Mouse (Mus musculus) kidney, embryonic 16.5 days (tissue): ENCODE data around the gene Actr8. TPM values are rescaled to one million over a fixed set of nuclear protein-coding genes. Genes with fewer than 3 reads are reported as not detected.

ENCODE experiments used
- ATAC-seq: fragments of 200-750 bp; cut with Nextera tagmentation; 2 replicates; pipeline ENCODE4 v1.8.0; 2017; ENCODE audit warnings: moderate TSS enrichment; ENCODE audit not compliant: low FRiP score, low TSS enrichment
- H3K27ac ChIP-seq: fragments of 300-500 bp; sonication (generic); 2 replicates; pipeline ENCODE4 v1.5.1; 2014; ENCODE audit warnings: low read length
- H3K27me3 ChIP-seq: fragments of 300-500 bp; sonication (generic); 2 replicates; pipeline ENCODE4 v1.6.1; 2014; ENCODE audit warnings: low read length, control low read depth, mixed read lengths; ENCODE audit not compliant: insufficient read depth
- H3K36me3 ChIP-seq: fragments of 300-500 bp; sonication (generic); 2 replicates; pipeline ENCODE4 v1.6.1; 2014; ENCODE audit warnings: low read length, control low read depth, mixed read lengths; ENCODE audit not compliant: insufficient read depth
- H3K4me1 ChIP-seq: fragments of 300-500 bp; sonication (generic); 2 replicates; pipeline ENCODE4 v1.6.1; 2014; ENCODE audit warnings: low read length, control low read depth, mixed read lengths; ENCODE audit not compliant: insufficient read depth
- H3K4me2 ChIP-seq: fragments of 300-500 bp; sonication (generic); replicated peaks from 2 replicates; pipeline ENCODE4 v1.6.1; 2014; ENCODE audit warnings: low read depth, low read length
- H3K4me3 ChIP-seq: fragments of 300-500 bp; sonication (generic); 2 replicates; pipeline ENCODE4 v1.5.1; 2014; ENCODE audit warnings: mild to moderate bottlenecking, low read length
- H3K9ac ChIP-seq: fragments of 300-500 bp; sonication (generic); replicated peaks from 2 replicates; pipeline ENCODE4 v1.6.1; 2014; ENCODE audit warnings: low read length
- H3K9me3 ChIP-seq: fragments of 300-500 bp; sonication (generic); 2 replicates; pipeline ENCODE4 v1.6.1; 2016; ENCODE audit warnings: low read length, control low read depth
- WGBS: fragments of 180-500 bp; shearing (Covaris S2); extraction: QIAGEN DNeasy Blood & Tissue Kit; methylation state at CpG from one replicate; pipeline ENCODE4 v1.1.7; 2014; 5-methylcytosine and 5-hydroxymethylcytosine counted together
- polyA plus RNA-seq: library from polyadenylated mRNA; unstranded; fragments of >200 nt; fragmentation: Nextera tagmentation; extraction: Ambion mirVana; gene quantifications from 2 replicates; pipeline ENCODE4 v1.2.1, GENCODE M21; 2015

The Actr8 gene
- polyA plus RNA-seq, 1 experiment from 2014 or later: 75.5 TPM

DNA sequence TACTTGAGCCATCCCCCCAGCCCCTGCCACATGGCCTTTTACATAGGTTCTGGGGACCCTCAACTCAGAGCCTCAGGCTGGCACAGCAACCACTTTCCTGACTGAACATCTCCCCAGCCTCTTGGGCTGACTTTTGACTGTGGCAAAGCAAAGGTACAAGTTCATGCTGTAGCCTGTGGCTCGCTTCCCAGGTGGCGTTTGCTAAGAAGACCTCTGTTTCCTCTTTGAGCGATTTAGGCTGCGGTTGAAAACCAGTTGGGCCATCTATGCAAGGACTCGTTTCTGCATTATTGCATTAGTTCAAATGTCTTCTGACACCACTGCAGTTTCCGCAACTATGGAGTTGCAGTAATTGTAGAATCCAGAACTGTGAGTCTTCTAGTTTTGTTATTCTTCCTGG is 44.3 kb downstream of the Actr8 start:
- ATAC-seq: no peak
- Histone ChIP-seq H3K4me3 (no peak overlapping the region), H3K27me3 (no peaks in the 10 kb centered on the region), H3K9ac (no peak overlapping the region), H3K9me3 (no peaks in the 10 kb centered on the region), H3K27ac (no peak overlapping the region), H3K36me3 (no peaks in the 10 kb centered on the region), H3K4me1 (0 out of 2 replicates have a peak, but pooled peaks cover 4% of the 10 kb centered on the region), H3K4me2 (no peak overlapping the region)
- WGBS: 93% methylated on average over 6 of the region's 6 CpGs

- no peak overlapping the region for H3K27ac ChIP-seq
- H3K36me3 ChIP-seq: no peaks in the 10 kb centered on the region
- no peak overlapping the region for H3K4me2 ChIP-seq
- H3K9ac ChIP-seq: no peak overlapping the region
- WGBS: 55% methylated on average over 7 of the region's 7 CpGs
- H3K9me3 ChIP-seq: no peaks in the 10 kb centered on the region
- no peaks in the 10 kb centered on the region for H3K27me3 ChIP-seq
- H3K4me1 ChIP-seq: no peaks in the 10 kb centered on the region
- no peak for ATAC-seq
- H3K4me3 ChIP-seq: no peak overlapping the region
These were observed 46.2 kb downstream of the Actr8 start for GRCm38 (mm10) chr14:30024387-30024786.

GRCm38 (mm10) chr14:30027378-30027777 is 49.2 kb downstream of the Actr8 start:
- H3K4me3 ChIP-seq: no peak overlapping the region
- H3K9me3 ChIP-seq: no peaks in the 10 kb centered on the region
- H3K27ac ChIP-seq: no peak overlapping the region
- 66% methylated on average over 2 of the region's 2 CpGs for WGBS
- no peaks in the 10 kb centered on the region for H3K4me1 ChIP-seq
- no peak overlapping the region for H3K9ac ChIP-seq
- no peak for ATAC-seq
- H3K27me3 ChIP-seq: no peaks in the 10 kb centered on the region
- no peak overlapping the region for H3K4me2 ChIP-seq
- no peaks in the 10 kb centered on the region for H3K36me3 ChIP-seq

- no peaks in the 10 kb centered on the region for H3K4me1 ChIP-seq
- no peak overlapping the region for H3K4me3 ChIP-seq
- H3K27ac ChIP-seq: no peak overlapping the region
- WGBS: 55% methylated on average over 8 of the region's 8 CpGs
- H3K9me3 ChIP-seq: no peaks in the 10 kb centered on the region
- H3K27me3 ChIP-seq: no peaks in the 10 kb centered on the region
- H3K36me3 ChIP-seq: no peaks in the 10 kb centered on the region
- ATAC-seq: no peak
- no peak overlapping the region for H3K9ac ChIP-seq
- H3K4me2 ChIP-seq: no peak overlapping the region
These were observed 55.3 kb downstream of the Actr8 start for GRCm38 (mm10) chr14:30033405-30033804.

DNA sequence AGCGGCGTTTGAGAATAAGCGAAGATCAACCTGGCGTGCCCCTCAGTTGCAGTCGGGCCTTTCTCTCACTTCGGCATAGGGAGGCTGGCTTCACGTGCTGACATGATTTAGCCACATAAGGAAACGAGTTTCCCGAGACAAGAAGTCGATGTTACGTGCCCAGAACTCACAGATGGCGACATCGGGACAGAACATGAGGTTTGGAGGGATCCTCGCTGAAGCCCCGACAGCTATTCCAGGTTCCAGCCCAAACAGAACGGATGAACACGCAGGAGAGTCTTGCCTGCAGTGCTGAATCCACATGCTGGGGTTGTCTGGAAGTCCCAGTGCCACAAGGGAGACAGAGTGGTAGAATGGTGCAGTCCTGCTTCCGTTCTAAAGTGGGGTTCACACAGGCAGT is 60.3 kb downstream of the Actr8 start:
- ATAC-seq: no peak
- H3K27ac ChIP-seq: no peak overlapping the region
- WGBS: 87% methylated on average over 18 of the region's 18 CpGs

DNA sequence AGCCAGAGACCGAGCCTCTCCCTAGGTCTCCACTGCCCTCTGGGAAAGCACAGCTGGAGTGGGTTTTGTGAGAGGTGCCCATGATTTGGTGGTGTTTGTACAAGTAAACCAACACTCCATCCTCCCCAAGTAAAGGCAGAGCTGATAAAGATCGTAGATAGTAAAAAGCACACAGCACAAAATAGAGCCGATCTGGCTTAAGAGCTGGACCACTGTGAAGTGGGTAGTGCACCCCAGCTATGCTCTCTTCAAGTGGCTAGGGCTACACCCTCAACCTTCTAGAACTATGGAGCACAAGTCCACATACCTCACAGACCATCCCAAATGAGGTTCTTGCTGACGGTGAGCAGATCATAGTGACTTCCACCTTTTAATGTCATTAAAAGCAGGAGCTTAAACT is 61.3 kb downstream of the Actr8 start:
- H3K27me3 ChIP-seq: no peaks in the 10 kb centered on the region
- no peak overlapping the region for H3K4me2 ChIP-seq
- H3K4me1 ChIP-seq: no peaks in the 10 kb centered on the region
- no peak for ATAC-seq
- H3K9me3 ChIP-seq: no peaks in the 10 kb centered on the region
- no peak overlapping the region for H3K4me3 ChIP-seq
- H3K36me3 ChIP-seq: no peaks in the 10 kb centered on the region
- no peak overlapping the region for H3K9ac ChIP-seq
- H3K27ac ChIP-seq: no peak overlapping the region
- WGBS: 65% methylated on average over 4 of the region's 4 CpGs

More for the DNA sequence above, 60.3 kb downstream of the Actr8 start:
- Histone ChIP-seq H3K36me3 (no peaks in the 10 kb centered on the region), H3K9ac (no peak overlapping the region), H3K4me3 (no peak overlapping the region), H3K27me3 (no peaks in the 10 kb centered on the region), H3K9me3 (no peaks in the 10 kb centered on the region), H3K4me2 (no peak overlapping the region), H3K4me1 (no peaks in the 10 kb centered on the region)

- H3K27ac ChIP-seq: no peak overlapping the region
- no peak overlapping the region for H3K9ac ChIP-seq
- H3K27me3 ChIP-seq: no peaks in the 10 kb centered on the region
- H3K36me3 ChIP-seq: no peaks in the 10 kb centered on the region
- 83% methylated on average over 9 of the region's 9 CpGs for WGBS
- H3K9me3 ChIP-seq: no peaks in the 10 kb centered on the region
- peaks cover 7% of the 10 kb centered on the region for H3K4me1 ChIP-seq
- H3K4me2 ChIP-seq: no peak overlapping the region
- no peak for ATAC-seq
- no peak overlapping the region for H3K4me3 ChIP-seq
These were observed 63.7 kb downstream of the Actr8 start for GRCm38 (mm10) chr14:30041836-30042235.

GRCm38 (mm10) chr14:30043356-30043940 is 65.3 kb downstream of the Actr8 start:
- Histone ChIP-seq H3K4me1 (peaks cover 7% of the 10 kb centered on the region), H3K27ac (no peak overlapping the region), H3K27me3 (no peaks in the 10 kb centered on the region), H3K9ac (no peak overlapping the region), H3K36me3 (no peaks in the 10 kb centered on the region), H3K4me3 (no peak overlapping the region), H3K9me3 (no peaks in the 10 kb centered on the region), H3K4me2 (no peak overlapping the region)
- 83% methylated on average over 7 of the region's 7 CpGs for WGBS
- ATAC-seq: no peak

GRCm38 (mm10) chr14:30045239-30045638 is 67.1 kb downstream of the Actr8 start:
- Histone ChIP-seq H3K4me3 (no peak overlapping the region), H3K27me3 (no peaks in the 10 kb centered on the region), H3K9ac (no peak overlapping the region), H3K27ac (no peak overlapping the region), H3K4me2 (no peak overlapping the region), H3K36me3 (no peaks in the 10 kb centered on the region), H3K4me1 (peaks cover 7% of the 10 kb centered on the region), H3K9me3 (no peaks in the 10 kb centered on the region)
- 67% methylated on average over 10 of the region's 10 CpGs for WGBS
- ATAC-seq: no peak

DNA sequence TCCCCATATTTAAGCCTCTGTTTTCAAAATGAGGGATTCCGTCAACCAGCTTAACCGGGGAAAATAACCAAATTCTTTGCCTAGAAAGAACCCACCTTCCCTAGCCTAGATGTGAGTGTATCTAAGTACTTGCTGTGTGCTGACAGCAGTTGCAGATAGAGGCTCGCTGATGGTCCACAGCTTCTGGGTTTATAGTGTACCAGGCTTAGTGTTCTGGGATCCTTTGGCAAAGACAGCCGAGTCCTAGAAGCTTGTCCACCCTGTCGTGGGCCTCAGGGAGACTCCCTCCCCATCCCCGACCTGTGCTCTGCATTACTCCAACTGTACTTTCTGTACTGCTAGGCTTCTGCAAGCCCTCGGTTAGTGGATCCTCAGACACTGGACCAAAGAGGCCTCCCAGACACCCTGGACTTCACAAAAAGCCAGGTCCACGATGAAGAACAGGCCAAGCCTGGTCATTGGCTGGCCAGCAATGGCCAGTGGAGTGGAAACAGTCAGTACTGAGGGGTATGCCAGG is 67.6 kb downstream of the Actr8 start:
- H3K27ac ChIP-seq: no peak overlapping the region
- 76% methylated on average over 8 of the region's 8 CpGs for WGBS
- H3K27me3 ChIP-seq: no peaks in the 10 kb centered on the region
- no peaks in the 10 kb centered on the region for H3K9me3 ChIP-seq
- H3K36me3 ChIP-seq: no peaks in the 10 kb centered on the region
- no peak overlapping the region for H3K4me3 ChIP-seq
- peaks cover 7% of the 10 kb centered on the region for H3K4me1 ChIP-seq
- H3K9ac ChIP-seq: no peak overlapping the region
- ATAC-seq: no peak
- H3K4me2 ChIP-seq: no peak overlapping the region
